Mouse (Mus musculus) kidney, adult 2 months (tissue): ENCODE results near the gene Ston1. TPM values are rescaled to one million over a fixed set of nuclear protein-coding genes. Genes with fewer than 3 reads are reported as not detected.

Experiments used
- DNase-seq: peaks from one replicate; pipeline ENCODE4 v3.0.0; 2021
- H3K27ac ChIP-seq: fragments of 200-500 bp; 2 replicates; pipeline ENCODE4 v1.5.1; 2012; ENCODE audit warnings: low read depth, low read length, control low read depth, inconsistent platforms; ENCODE audit not compliant: insufficient read depth
- H3K27me3 ChIP-seq: fragments of 200-500 bp; replicated peaks from 2 replicates; pipeline ENCODE4 v1.6.1; 2012; ENCODE audit warnings: mild to moderate bottlenecking, moderate library complexity, low read length, inconsistent platforms; ENCODE audit not compliant: control insufficient read depth, insufficient read depth
- H3K36me3 ChIP-seq: fragments of 200-500 bp; 2 replicates; pipeline ENCODE4 v1.6.1; 2012; ENCODE audit warnings: mild to moderate bottlenecking, moderate library complexity, low read length, inconsistent platforms; ENCODE audit not compliant: control insufficient read depth, insufficient read depth
- H3K4me1 ChIP-seq: fragments of 200-500 bp; 2 replicates; pipeline ENCODE4 v1.6.1; 2011; ENCODE audit warnings: low read length; ENCODE audit not compliant: control insufficient read depth, insufficient read depth
- H3K4me3 ChIP-seq: fragments of 200-500 bp; 2 replicates; pipeline ENCODE4 v1.5.1; 2011; ENCODE audit warnings: mild to moderate bottlenecking, low read depth, low read length, control low read depth; ENCODE audit not compliant: insufficient read depth
- CTCF ChIP-seq: fragments of 200-500 bp; conservative IDR thresholded peaks from 2 replicates; pipeline ENCODE4 v1.5.1; 2011; ENCODE audit warnings: low read depth, mild to moderate bottlenecking, control low read depth, low read length, moderate library complexity, mixed read lengths; ENCODE audit not compliant: insufficient read depth, insufficient read length
- POLR2A ChIP-seq: fragments of 200-500 bp; IDR thresholded peaks from one replicate; pipeline ENCODE4 v1.6.1; 2011; ENCODE audit warnings: low read depth, low read length, control low read depth
- WGBS: fragments of 180-500 bp; shearing (Covaris S2); methylation state at CpG from one replicate; pipeline ENCODE4 v1.1.7; 2018; 5-methylcytosine and 5-hydroxymethylcytosine counted together
- polyA plus RNA-seq: library from polyadenylated mRNA; depleted of rRNA; stranded (reverse); fragments of >200 nt; gene quantifications from 2 replicates; pipeline ENCODE4 v1.2.3, GENCODE M21; 2012

Gene Ston1
- polyA plus RNA-seq, 1 experiment, result 25.6 TPM

- H3K27ac ChIP-seq, result no peak overlapping the region
- TF ChIP-seq POLR2A, result no peak
- TF ChIP-seq CTCF, result no peak
- no peaks in the 10 kb centered on the region for H3K27me3 ChIP-seq
- H3K4me1 ChIP-seq, result no peaks in the 10 kb centered on the region
- no peak overlapping the region for H3K4me3 ChIP-seq
- 95% methylated on average over 8 of the region's 8 CpGs for WGBS
- DNase-seq, result no peak
- H3K36me3 ChIP-seq, result peaks cover 3% of the 10 kb centered on the region
These were observed 9.3 kb upstream of the Ston1 start for GRCm38 (mm10) chr17:88588228-88588627.

GRCm38 (mm10) chr17:88590251-88590650 is 7.2 kb upstream of the Ston1 start:
- WGBS, result 73% methylated on average over 6 of the region's 6 CpGs
- Histone ChIP-seq H3K27me3 (no peaks in the 10 kb centered on the region), H3K36me3 (peaks cover 3% of the 10 kb centered on the region; the same call in 1 of the 2 replicates), H3K4me1 (no peaks in the 10 kb centered on the region), H3K27ac (no peak overlapping the region), H3K4me3 (no peak overlapping the region)
- no peak for DNase-seq
- no peak for TF ChIP-seq CTCF
- no peak for TF ChIP-seq POLR2A

- peaks cover 3% of the 10 kb centered on the region; the same call in 1 of the 2 replicates for H3K4me1 ChIP-seq
- H3K27me3 ChIP-seq, result no peaks in the 10 kb centered on the region
- TF ChIP-seq POLR2A (no peak), CTCF (no peak)
- no peak overlapping the region for H3K4me3 ChIP-seq
- no peak for DNase-seq
- WGBS, result 72% methylated on average over 4 of the region's 4 CpGs
- no peaks in the 10 kb centered on the region; the same call in 1 of the 2 replicates for H3K36me3 ChIP-seq
- no peak overlapping the region for H3K27ac ChIP-seq
These were observed 2.4 kb upstream of the Ston1 start for GRCm38 (mm10) chr17:88595071-88595470.

GRCm38 (mm10) chr17:88596068-88596467 is 1.4 kb upstream of the Ston1 start:
- Histone ChIP-seq H3K27ac (no peak overlapping the region), H3K27me3 (no peaks in the 10 kb centered on the region), H3K36me3 (no peaks in the 10 kb centered on the region; the same call in 1 of the 2 replicates), H3K4me3 (no peak overlapping the region), H3K4me1 (peaks cover 3% of the 10 kb centered on the region; the same call in 1 of the 2 replicates)
- WGBS, result 87% methylated on average over 4 of the region's 4 CpGs
- TF ChIP-seq CTCF (no peak), POLR2A (no peak)
- no peak for DNase-seq

- Histone ChIP-seq H3K36me3 (no peaks in the 10 kb centered on the region; the same call in 1 of the 2 replicates), H3K4me3 (peak overlapping the region; percentile 79), H3K27ac (peak overlapping the region; percentile 41; the same call in 1 of the 2 replicates), H3K4me1 (peaks cover 3% of the 10 kb centered on the region; the same call in 1 of the 2 replicates), H3K27me3 (no peaks in the 10 kb centered on the region)
- no peak for DNase-seq
- TF ChIP-seq POLR2A, result no peak
- TF ChIP-seq CTCF, result peak; percentile 90
- WGBS, result 32% methylated on average over 16 of the region's 16 CpGs
These were observed 801 bp upstream of the Ston1 start for GRCm38 (mm10) chr17:88596544-88597221.

GRCm38 (mm10) chr17:88598056-88598420 is 554 bp downstream of the Ston1 start:
- Histone ChIP-seq H3K4me1 (peaks cover 3% of the 10 kb centered on the region; the same call in 1 of the 2 replicates), H3K27ac (peak overlapping the region; percentile 72), H3K27me3 (no peaks in the 10 kb centered on the region), H3K4me3 (peak overlapping the region; percentile 79), H3K36me3 (no peaks in the 10 kb centered on the region)
- no peak for DNase-seq
- 6% methylated on average over 5 of the region's 5 CpGs for WGBS
- no peak for TF ChIP-seq CTCF
- no peak for TF ChIP-seq POLR2A

GRCm38 (mm10) chr17:88598570-88599368 is 1.3 kb downstream of the Ston1 start:
- Histone ChIP-seq H3K27me3 (no peaks in the 10 kb centered on the region), H3K36me3 (no peaks in the 10 kb centered on the region), H3K27ac (peak overlapping the region; percentile 58), H3K4me1 (peaks cover 3% of the 10 kb centered on the region; the same call in 1 of the 2 replicates), H3K4me3 (peak overlapping the region; percentile 21)
- peak; percentile 14 for DNase-seq
- 32% methylated on average over 14 of the region's 14 CpGs for WGBS
- TF ChIP-seq CTCF (no peak), POLR2A (no peak)
